Mouse (Mus musculus): ENCODE measurements around the gene Nfkbie.

DNA sequence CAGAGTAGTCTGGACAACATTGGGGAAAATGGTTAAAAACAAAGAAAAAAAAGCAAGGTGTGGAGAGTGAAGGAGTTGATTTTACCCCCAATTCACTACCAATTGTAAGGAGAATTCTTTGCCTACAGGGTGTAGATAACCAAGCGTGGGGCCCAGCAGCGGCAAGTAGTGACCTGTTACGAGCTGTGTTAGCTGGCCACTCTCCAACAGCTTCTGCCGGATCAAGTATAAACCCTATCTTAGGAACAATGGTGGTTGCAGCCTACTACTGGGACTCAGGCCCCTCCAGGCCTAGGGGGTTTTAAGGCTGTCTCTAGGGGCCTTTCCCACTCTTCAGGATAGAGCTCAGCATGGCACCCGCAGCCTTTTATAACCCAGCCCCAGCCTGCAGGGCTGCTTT, 22.7 kb downstream of the Nfkbie start:
- TF ChIP-seq CTCF (IDR thresholded peaks at IDR 0.05; ENCODE audit: low read depth) (no peak), EP300 (IDR thresholded peaks at IDR 0.05; ENCODE audit: low read depth) (no peak)
